Mouse (Mus musculus): ENCODE measurements around the gene P3h2.
A peak's percentile ranks its signal among the peaks of the same experiment; 100 is the strongest.

The P3h2 gene

GRCm38 (mm10) chr16:26065060-26065459 is 40.5 kb downstream of the P3h2 start:
- no peak for DNase-seq

- DNase-seq: no peak
These were observed 45.1 kb downstream of the P3h2 start for GRCm38 (mm10) chr16:26060239-26061085.

GRCm38 (mm10) chr16:26053631-26054030 is 52.0 kb downstream of the P3h2 start:
- DNase-seq: no peak

GRCm38 (mm10) chr16:26049393-26050087 is 56.0 kb downstream of the P3h2 start:
- no peak for DNase-seq

GRCm38 (mm10) chr16:26047870-26048269 is 57.7 kb downstream of the P3h2 start:
- DNase-seq: no peak

GRCm38 (mm10) chr16:26047396-26047795 is 58.2 kb downstream of the P3h2 start:
- no peak for DNase-seq

- no peak for DNase-seq
These were observed 63.7 kb downstream of the P3h2 start for GRCm38 (mm10) chr16:26041929-26042303.

GRCm38 (mm10) chr16:26041021-26041928 is 64.3 kb downstream of the P3h2 start:
- peak; percentile 13 for DNase-seq

- no peak for DNase-seq
These were observed 66.3 kb downstream of the P3h2 start for GRCm38 (mm10) chr16:26039320-26039719.

- DNase-seq: no peak
These were observed 70.1 kb downstream of the P3h2 start for GRCm38 (mm10) chr16:26035525-26035924.

GRCm38 (mm10) chr16:26035079-26035478 is 70.5 kb downstream of the P3h2 start:
- DNase-seq: no peak

GRCm38 (mm10) chr16:26029424-26030012 is 76.1 kb downstream of the P3h2 start:
- DNase-seq: no peak

- no peak for DNase-seq
These were observed 79.2 kb downstream of the P3h2 start for GRCm38 (mm10) chr16:26026416-26026815.

- no peak for DNase-seq
These were observed 81.0 kb downstream of the P3h2 start for GRCm38 (mm10) chr16:26024543-26024942.

- no peak for DNase-seq
These were observed 82.2 kb downstream of the P3h2 start for GRCm38 (mm10) chr16:26023352-26023751.

GRCm38 (mm10) chr16:26021759-26022158 is 83.8 kb downstream of the P3h2 start:
- no peak for DNase-seq

GRCm38 (mm10) chr16:26005811-26006210 is 99.8 kb downstream of the P3h2 start:
- DNase-seq: no peak

GRCm38 (mm10) chr16:26003261-26003660 is 102.3 kb downstream of the P3h2 start:
- no peak for DNase-seq

GRCm38 (mm10) chr16:26002848-26003247 is 102.7 kb downstream of the P3h2 start:
- DNase-seq: no peak

- no peak for DNase-seq
These were observed 111.0 kb downstream of the P3h2 start for GRCm38 (mm10) chr16:25994605-25995004.

GRCm38 (mm10) chr16:25987221-25987620 is 118.4 kb downstream of the P3h2 start:
- DNase-seq: no peak

GRCm38 (mm10) chr16:25983635-25984034 is 121.9 kb downstream of the P3h2 start:
- DNase-seq: no peak

GRCm38 (mm10) chr16:25979037-25979436 is 126.5 kb downstream of the P3h2 start:
- no peak for DNase-seq

Data from right cerebral cortex, adult 18-20 months (tissue).